Mouse (Mus musculus) lung, postnatal 0 days (tissue): ENCODE data around the gene Ddx25. TPM values are rescaled to one million over a fixed set of nuclear protein-coding genes. Genes with fewer than 3 reads are reported as not detected.

Experiments used
- ATAC-seq: fragments of 200-750 bp; cut with Nextera tagmentation; 2 replicates; pipeline ENCODE4 v1.8.0; 2017; ENCODE audit warnings: moderate library complexity
- DNase-seq: peaks from one replicate; pipeline ENCODE4 v3.0.0-alpha.2; 2016; ENCODE audit warnings: low spot score
- H3K27ac ChIP-seq: fragments of 300-500 bp; sonication (generic); 2 replicates; pipeline ENCODE4 v1.5.1; 2014; ENCODE audit warnings: antibody characterized with exemption, mild to moderate bottlenecking, low read length, mixed read lengths
- H3K27me3 ChIP-seq: fragments of 300-500 bp; sonication (generic); replicated peaks from 2 replicates; pipeline ENCODE4 v1.6.1; 2014; ENCODE audit warnings: low read length, mixed read lengths; ENCODE audit not compliant: insufficient read depth
- H3K36me3 ChIP-seq: fragments of 300-500 bp; sonication (generic); 2 replicates; pipeline ENCODE4 v1.6.1; 2014; ENCODE audit warnings: low read length, mixed read lengths; ENCODE audit not compliant: insufficient read depth
- H3K4me1 ChIP-seq: fragments of 300-500 bp; sonication (generic); 2 replicates; pipeline ENCODE4 v1.6.1; 2014; ENCODE audit warnings: antibody characterized with exemption, low read depth, low read length, mixed read lengths; ENCODE audit not compliant: insufficient read depth
- H3K4me2 ChIP-seq: fragments of 300-500 bp; sonication (generic); replicated peaks from 2 replicates; pipeline ENCODE4 v1.6.1; 2014; ENCODE audit warnings: low read depth, mild to moderate bottlenecking, low read length, moderate library complexity, mixed read lengths
- H3K4me3 ChIP-seq: fragments of 300-500 bp; sonication (generic); 2 replicates; pipeline ENCODE4 v1.5.1; 2014; ENCODE audit warnings: low read depth, low read length
- H3K9ac ChIP-seq: fragments of 300-500 bp; sonication (generic); replicated peaks from 2 replicates; pipeline ENCODE4 v1.6.1; 2014; ENCODE audit warnings: low read depth, mild to moderate bottlenecking
- H3K9me3 ChIP-seq: fragments of 300-500 bp; sonication (generic); 2 replicates; pipeline ENCODE4 v1.6.1; 2016; ENCODE audit warnings: low read length, mixed read lengths
- CTCF ChIP-seq: IDR thresholded peaks from 2 replicates; pipeline ENCODE4 v1.5.1; 2016; ENCODE audit warnings: antibody characterized with exemption, mild to moderate bottlenecking
- EP300 ChIP-seq: IDR thresholded peaks from 2 replicates; pipeline ENCODE4 v1.6.1; 2016; ENCODE audit warnings: antibody characterized with exemption, mild to moderate bottlenecking, control low read depth
- WGBS: fragments of 180-500 bp; shearing (Covaris S2); extraction: QIAGEN DNeasy Blood & Tissue Kit; methylation state at CpG from one replicate; pipeline ENCODE4 v1.1.7; 2014; 5-methylcytosine and 5-hydroxymethylcytosine counted together
- polyA plus RNA-seq: library from polyadenylated mRNA; unstranded; fragments of >200 nt; fragmentation: Nextera tagmentation; extraction: Ambion mirVana; gene quantifications from 2 replicates; pipeline ENCODE4 v1.2.1, GENCODE M21; 2015

The Ddx25 gene
- polyA plus RNA-seq, 1 experiment from 2014 or later, result 0.07 TPM

DNA sequence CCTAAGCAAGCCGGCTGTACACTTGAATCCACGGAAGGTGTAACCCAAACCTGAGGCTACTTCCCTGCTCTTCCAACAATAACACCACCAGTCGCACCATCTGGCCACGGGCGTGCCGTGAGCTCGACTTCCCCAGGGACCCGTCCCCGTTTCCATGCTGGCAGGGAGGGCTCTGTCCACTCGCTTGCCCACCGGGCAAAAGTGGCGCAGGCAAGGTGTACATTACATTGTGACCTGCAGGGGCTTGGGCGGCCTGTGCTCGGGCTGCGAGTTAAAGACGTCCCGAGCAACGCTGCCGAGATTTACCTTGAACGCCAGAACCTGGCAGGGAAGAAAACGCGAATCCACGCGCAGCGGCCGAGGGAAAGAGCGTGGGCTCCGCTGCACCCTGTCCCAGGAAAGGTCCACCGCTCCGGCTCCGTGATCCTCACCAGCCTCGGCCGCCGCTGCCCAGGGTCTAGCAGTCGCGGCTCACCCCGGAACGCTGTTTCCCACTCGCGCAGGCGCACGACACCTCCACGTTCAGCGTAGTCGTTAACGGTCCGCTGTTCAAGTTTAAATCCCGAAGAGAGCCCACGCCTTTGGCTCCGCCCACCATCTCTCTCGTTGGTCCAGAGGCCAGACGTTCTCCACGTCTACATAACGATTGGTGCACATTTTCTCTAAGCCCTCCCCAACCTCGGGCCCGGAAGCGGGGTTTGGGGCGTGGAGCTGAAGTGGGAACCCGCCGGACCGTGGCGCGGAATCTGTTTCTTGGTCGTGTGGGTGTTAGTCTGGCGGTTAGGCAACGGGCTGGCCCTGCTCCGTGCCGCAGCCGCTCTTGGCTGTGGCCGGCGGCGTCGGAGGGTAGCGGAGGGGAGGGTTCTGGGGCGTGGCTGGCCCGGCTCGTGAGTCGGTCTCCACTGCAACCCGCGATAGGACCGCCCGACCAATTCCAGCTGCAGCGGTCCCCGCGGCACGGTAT is 11.5 kb upstream of the Ddx25 start, which contains the start of the genes Pate2 and Hyls1:
Gene Pate2, plus strand, starts transcription at position 714 of the 964 bp plus-strand sequence.
Gene Hyls1, minus strand, starts transcription at position 828 of the 964 bp plus-strand sequence.
- under 1% methylated on average over 86 of the region's 86 CpGs for WGBS
- H3K9me3 ChIP-seq, result no peaks in the 10 kb centered on the region
- DNase-seq (peak; percentile 99), ATAC-seq (peak; percentile 99)
- TF ChIP-seq CTCF, result peak; percentile 56
- TF ChIP-seq EP300, result no peak
- peak within 1 kb of the TSS; percentile 66 for H3K9ac ChIP-seq
- H3K27ac ChIP-seq, result peak within 1 kb of the TSS; percentile 71
- H3K36me3 ChIP-seq, result no peaks in the 10 kb centered on the region; the same call in 1 of the 2 replicates
- peaks cover 5% of the 10 kb centered on the region; the same call in 1 of the 2 replicates for H3K4me1 ChIP-seq
- peak within 1 kb of the TSS; percentile 89 for H3K4me2 ChIP-seq
- H3K4me3 ChIP-seq, result peak within 1 kb of the TSS; percentile 79
- H3K27me3 ChIP-seq, result no peaks in the 10 kb centered on the region

GRCm38 (mm10) chr9:35567995-35568394 is 9.7 kb upstream of the Ddx25 start:
- no peak overlapping the region for H3K9ac ChIP-seq
- no peak for DNase-seq
- no peak for ATAC-seq

GRCm38 (mm10) chr9:35564536-35565240 is 6.4 kb upstream of the Ddx25 start:
- 91% methylated on average over 5 of the region's 5 CpGs for WGBS
- Histone ChIP-seq H3K27me3 (no peaks in the 10 kb centered on the region), H3K9me3 (no peaks in the 10 kb centered on the region), H3K4me2 (no peak overlapping the region), H3K4me3 (no peak overlapping the region), H3K36me3 (no peaks in the 10 kb centered on the region; the same call in 1 of the 2 replicates), H3K27ac (no peak overlapping the region), H3K9ac (no peak overlapping the region), H3K4me1 (peaks cover 7% of the 10 kb centered on the region; the same call in 1 of the 2 replicates)
- DNase-seq (no peak), ATAC-seq (no peak)
- no peak for TF ChIP-seq EP300

More at GRCm38 (mm10) chr9:35567995-35568394, 9.7 kb upstream of the Ddx25 start:
- H3K27ac ChIP-seq, result no peak overlapping the region
- no peaks in the 10 kb centered on the region for H3K27me3 ChIP-seq
- 83% methylated on average over 3 of the region's 3 CpGs for WGBS
- no peak overlapping the region for H3K4me2 ChIP-seq
- peaks cover 5% of the 10 kb centered on the region; the same call in 1 of the 2 replicates for H3K4me1 ChIP-seq
- no peak overlapping the region for H3K4me3 ChIP-seq
- no peaks in the 10 kb centered on the region for H3K9me3 ChIP-seq
- TF ChIP-seq EP300, result no peak
- TF ChIP-seq CTCF, result no peak
- no peaks in the 10 kb centered on the region; the same call in 1 of the 2 replicates for H3K36me3 ChIP-seq

- Histone ChIP-seq H3K36me3 (no peaks in the 10 kb centered on the region; the same call in 1 of the 2 replicates), H3K27ac (no peak overlapping the region), H3K9me3 (no peaks in the 10 kb centered on the region), H3K4me1 (peaks cover 14% of the 10 kb centered on the region; the same call in 1 of the 2 replicates), H3K4me3 (no peak overlapping the region), H3K27me3 (no peaks in the 10 kb centered on the region), H3K4me2 (no peak overlapping the region), H3K9ac (no peak overlapping the region)
- ATAC-seq (no peak), DNase-seq (no peak)
- TF ChIP-seq CTCF (no peak), EP300 (no peak)
- WGBS, result 76% methylated on average over 6 of the region's 6 CpGs
These were observed 3.3 kb upstream of the Ddx25 start for GRCm38 (mm10) chr9:35561583-35561982.

- H3K4me3 ChIP-seq, result no peak overlapping the region
- H3K9me3 ChIP-seq, result no peaks in the 10 kb centered on the region
- TF ChIP-seq CTCF (no peak), EP300 (no peak)
- H3K9ac ChIP-seq, result no peak overlapping the region
- DNase-seq (no peak), ATAC-seq (no peak)
- H3K36me3 ChIP-seq, result no peaks in the 10 kb centered on the region
- no peaks in the 10 kb centered on the region for H3K27me3 ChIP-seq
- WGBS, result 95% methylated on average over 11 of the region's 11 CpGs
- H3K27ac ChIP-seq, result no peak overlapping the region
- H3K4me2 ChIP-seq, result no peak overlapping the region
- peaks cover 14% of the 10 kb centered on the region; the same call in 1 of the 2 replicates for H3K4me1 ChIP-seq
These were observed 2.7 kb upstream of the Ddx25 start for GRCm38 (mm10) chr9:35561076-35561475.
